Mouse (Mus musculus) mouse embryonic stem cell (cell line): ENCODE measurements around the gene Ebf1.

Experiments
- in situ Hi-C, 2 experiments: fragments of 300-500 bp; cut with MboI; formaldehyde crosslinking; loops; 1 replicate in 1 of 2; 3 replicates in 1 of 2; pipeline ENCODE4 v1.14.3; 2019 to 2020; ENCODE audit warnings: low sequenced_read_pairs in 2 of 2, low pct_unique_long_range_greater_than_20kb in 1 of 2, mixed read lengths in 1 of 2; ENCODE audit not compliant: unreplicated experiment in 1 of 2

Gene Ebf1

GRCm38 (mm10) chr11:44785479-44785878 is 168.4 kb downstream of the Ebf1 start:
- in situ Hi-C loops: no loop called here

GRCm38 (mm10) chr11:44788003-44788402 is 170.9 kb downstream of the Ebf1 start:
- in situ Hi-C loops: no loop called here

GRCm38 (mm10) chr11:44792816-44793215 is 175.7 kb downstream of the Ebf1 start:
- in situ Hi-C loops: no loop called here

- in situ Hi-C loops: no loop called here
Measured at GRCm38 (mm10) chr11:44794883-44795282, 177.8 kb downstream of the Ebf1 start.

DNA sequence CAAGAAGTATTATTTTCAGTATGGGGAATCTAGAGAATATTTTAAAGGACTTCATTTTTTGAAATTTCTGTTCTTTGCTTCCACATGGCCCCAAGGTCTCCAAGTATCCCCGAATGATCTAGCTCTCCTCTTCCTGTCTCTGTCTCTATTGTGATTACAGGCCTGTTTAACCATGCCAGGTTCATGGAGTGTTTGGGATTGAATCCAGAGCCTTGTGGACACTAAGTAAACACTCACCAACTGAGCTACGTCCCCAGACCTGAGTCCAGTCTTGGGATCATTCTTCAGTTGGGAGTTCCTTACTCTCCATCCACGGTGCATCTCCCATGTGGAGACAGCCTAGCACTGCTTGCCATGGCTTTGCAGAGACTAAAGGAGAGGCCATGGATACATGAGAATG is 178.7 kb downstream of the Ebf1 start:
- in situ Hi-C loops: no loop called here

- in situ Hi-C loops: no loop called here
Measured at GRCm38 (mm10) chr11:44798270-44798669, 181.2 kb downstream of the Ebf1 start.

GRCm38 (mm10) chr11:44804046-44804445 is 186.9 kb downstream of the Ebf1 start:
- in situ Hi-C loops: no loop called here

- in situ Hi-C loops: no loop called here
Measured at GRCm38 (mm10) chr11:44806589-44806988, 189.5 kb downstream of the Ebf1 start.

- in situ Hi-C loops: no loop called here
Measured at GRCm38 (mm10) chr11:44808855-44809546, 191.9 kb downstream of the Ebf1 start.

DNA sequence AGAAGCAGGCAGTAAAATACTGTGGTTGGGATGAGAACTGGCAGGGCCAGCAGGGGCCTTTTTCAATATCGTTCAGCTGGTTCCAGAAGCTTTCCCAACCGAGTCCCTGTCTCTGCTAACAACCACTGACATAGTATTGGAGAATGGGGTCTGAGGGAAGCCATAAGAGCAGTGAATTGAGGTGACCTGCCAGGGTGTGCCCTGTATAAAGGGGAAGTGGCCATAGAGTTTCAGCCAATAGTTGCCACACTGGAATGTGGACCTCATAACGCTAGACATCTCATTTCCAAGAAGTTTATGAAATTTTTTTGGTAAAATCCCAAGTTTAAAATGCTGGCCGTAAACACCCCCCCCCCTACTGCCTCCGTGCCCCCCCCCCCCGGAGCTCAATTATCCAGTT is 193.9 kb downstream of the Ebf1 start:
- in situ Hi-C loops: no loop called here

GRCm38 (mm10) chr11:44812193-44812746 is 195.2 kb downstream of the Ebf1 start:
- in situ Hi-C loops: no loop called here

DNA sequence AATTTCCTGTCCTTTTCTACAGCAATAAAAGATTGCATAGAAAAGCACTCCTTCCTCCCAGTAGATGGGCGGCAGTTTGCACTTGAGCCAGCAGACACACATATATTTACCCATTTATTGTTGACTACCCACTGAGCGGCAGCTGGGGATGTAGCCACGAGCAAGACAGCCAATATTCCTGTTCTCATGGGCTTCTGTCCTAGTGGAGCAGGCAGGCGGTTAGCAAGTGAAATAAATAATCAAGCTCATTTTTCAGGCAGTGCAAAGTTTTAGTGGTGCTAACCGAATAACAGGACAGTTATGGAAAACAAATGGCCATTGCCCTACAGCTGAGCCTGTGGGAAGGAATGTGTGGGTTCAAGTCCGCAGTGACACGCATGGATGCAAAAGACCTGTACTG is 196.4 kb downstream of the Ebf1 start:
- in situ Hi-C loops: no loop called here

- in situ Hi-C loops: no loop called here
Measured at GRCm38 (mm10) chr11:44814847-44815246, 197.7 kb downstream of the Ebf1 start.

DNA sequence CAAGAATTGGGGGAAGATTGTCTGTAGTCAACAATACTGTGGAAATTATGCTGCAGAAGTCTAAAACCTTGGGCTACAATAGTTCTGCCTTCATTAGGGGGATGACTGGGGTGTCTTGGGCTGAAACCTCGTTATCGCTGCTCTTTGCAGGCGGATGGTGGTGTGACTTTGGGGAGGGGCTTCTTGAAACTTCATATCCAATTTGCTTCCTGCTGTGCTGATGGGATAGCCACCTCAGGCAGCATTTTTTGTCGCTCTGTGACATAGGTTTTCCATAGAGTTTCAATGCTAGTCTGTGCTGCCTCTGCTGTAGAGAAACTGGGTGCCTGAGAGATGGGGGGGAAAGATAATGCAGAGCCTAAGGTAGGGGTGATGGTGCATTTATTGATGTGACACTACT is 198.9 kb downstream of the Ebf1 start:
- in situ Hi-C loops: no loop called here

DNA sequence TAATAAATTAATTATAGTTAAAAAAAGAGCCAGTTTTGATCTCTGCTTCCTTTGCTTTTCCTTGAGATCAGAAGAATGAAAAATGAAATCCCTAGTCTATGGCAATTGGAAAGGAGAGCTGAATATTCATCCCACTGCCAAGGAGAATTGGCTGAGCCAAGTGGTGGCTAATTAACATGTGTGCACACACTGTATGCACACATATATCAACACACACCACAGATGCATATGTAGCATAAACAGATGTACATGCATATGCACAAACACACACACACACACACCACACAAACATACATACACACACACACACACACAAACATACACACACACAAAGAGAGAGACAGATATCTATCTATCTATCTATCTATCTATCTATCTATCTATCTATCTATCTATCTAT is 205.2 kb downstream of the Ebf1 start:
- in situ Hi-C loops: no loop called here

GRCm38 (mm10) chr11:44832227-44832939 is 215.3 kb downstream of the Ebf1 start:
- in situ Hi-C loops: no loop called here

DNA sequence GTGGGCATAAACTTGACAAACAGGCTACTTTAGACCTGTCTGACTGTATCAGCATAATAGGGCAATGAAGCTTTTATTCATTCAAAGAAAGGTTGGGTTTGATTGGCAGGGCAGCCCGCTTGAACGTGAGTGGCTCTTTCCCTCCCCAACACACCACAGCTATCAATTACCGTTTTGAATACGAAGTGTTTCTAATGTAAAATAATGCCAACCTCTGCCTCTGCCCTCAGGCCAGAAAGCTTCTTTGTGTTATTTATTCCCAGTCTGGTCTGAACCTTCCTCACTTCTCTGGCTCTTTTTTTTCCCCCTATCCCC is 215.8 kb downstream of the Ebf1 start:
- in situ Hi-C loops: no loop called here

GRCm38 (mm10) chr11:44833351-44833996 is 216.4 kb downstream of the Ebf1 start:
- in situ Hi-C loops: no loop called here

GRCm38 (mm10) chr11:44835166-44835565 is 218.0 kb downstream of the Ebf1 start:
- in situ Hi-C loops: no loop called here

DNA sequence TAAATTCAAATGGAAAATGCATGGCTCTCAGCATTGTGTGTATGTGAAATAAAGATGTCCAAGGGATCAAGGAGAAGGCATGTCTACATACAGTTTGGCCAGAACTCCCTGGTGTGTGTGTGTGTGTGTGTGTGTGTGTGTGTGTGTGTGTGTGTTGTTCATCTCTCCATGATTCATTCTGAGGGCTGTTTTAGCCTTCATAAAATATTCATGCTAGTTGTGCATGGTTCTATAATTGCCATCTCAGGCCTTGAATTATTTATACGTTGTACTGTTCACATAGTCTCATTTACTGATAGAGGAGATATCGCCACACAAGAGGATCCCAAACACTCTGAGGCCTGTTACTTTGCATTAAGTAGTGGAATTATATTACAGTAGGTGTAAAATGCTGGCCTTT is 220.5 kb downstream of the Ebf1 start:
- in situ Hi-C loops: no loop called here
